Mouse (Mus musculus): ENCODE data around the gene Dennd1b. TPM values are rescaled to one million over a fixed set of nuclear protein-coding genes. Genes with fewer than 3 reads are reported as not detected.

The Dennd1b gene
- polyA plus RNA-seq, 1 experiment from 2014 or later, result 10.7 TPM

GRCm38 (mm10) chr1:139039529-139040230 is 76.4 kb downstream of the Dennd1b start:
- H3K9me3 ChIP-seq (ENCODE audit: control insufficient read depth, low read length), result no peaks in the 10 kb centered on the region
- no peaks in the 10 kb centered on the region for H3K4me1 ChIP-seq (replicated peaks; ENCODE audit: control insufficient read depth, insufficient read depth)
- WGBS, result 75% methylated on average over 7 of the region's 7 CpGs
- no peak for ATAC-seq (ENCODE audit: low FRiP score, low TSS enrichment)
- DNase-seq (ENCODE audit: low spot score), result no peak
- H3K27ac ChIP-seq (replicated peaks), result no peak overlapping the region
- H3K27me3 ChIP-seq (ENCODE audit: control insufficient read depth, insufficient read depth, low read length), result no peaks in the 10 kb centered on the region
- H3K36me3 ChIP-seq (ENCODE audit: control insufficient read depth, insufficient read depth, low read length), result no peaks in the 10 kb centered on the region
- no peak overlapping the region for H3K4me2 ChIP-seq (replicated peaks; ENCODE audit: low read depth)
- TF ChIP-seq EP300 (optimal IDR thresholded peaks at IDR 0.05), result no peak
- TF ChIP-seq CTCF (IDR thresholded peaks at IDR 0.05; ENCODE audit: low read depth), result no peak
- no peak overlapping the region for H3K4me3 ChIP-seq (ENCODE audit: low read depth, low read length)
- no peak overlapping the region for H3K9ac ChIP-seq (ENCODE audit: low read length)

- 32% methylated on average over 6 of the region's 6 CpGs for WGBS
These were observed 85.8 kb downstream of the Dennd1b start for GRCm38 (mm10) chr1:139049075-139049474.

GRCm38 (mm10) chr1:139049881-139050472 is 86.7 kb downstream of the Dennd1b start:
- WGBS, result 55% methylated on average over 11 of the region's 11 CpGs
- H3K27ac ChIP-seq (replicated peaks), result no peak overlapping the region
- H3K9me3 ChIP-seq (ENCODE audit: control insufficient read depth, low read length), result no peaks in the 10 kb centered on the region
- no peak for TF ChIP-seq CTCF (IDR thresholded peaks at IDR 0.05; ENCODE audit: low read depth)
- TF ChIP-seq EP300 (optimal IDR thresholded peaks at IDR 0.05), result no peak
- ATAC-seq (ENCODE audit: low FRiP score, low TSS enrichment) (no peak), DNase-seq (ENCODE audit: low spot score) (no peak)
- no peaks in the 10 kb centered on the region for H3K36me3 ChIP-seq (ENCODE audit: control insufficient read depth, insufficient read depth, low read length)
- no peak overlapping the region for H3K9ac ChIP-seq (ENCODE audit: low read length)
- H3K4me1 ChIP-seq (replicated peaks; ENCODE audit: control insufficient read depth, insufficient read depth), result no peaks in the 10 kb centered on the region
- no peak overlapping the region for H3K4me3 ChIP-seq (ENCODE audit: low read depth, low read length)
- H3K27me3 ChIP-seq (ENCODE audit: control insufficient read depth, insufficient read depth, low read length), result no peaks in the 10 kb centered on the region
- H3K4me2 ChIP-seq (replicated peaks; ENCODE audit: low read depth), result peak overlapping the region; percentile 14; the same call in 1 of the 2 replicates

More at GRCm38 (mm10) chr1:139049075-139049474, 85.8 kb downstream of the Dennd1b start:
- H3K36me3 ChIP-seq (ENCODE audit: control insufficient read depth, insufficient read depth, low read length), result no peaks in the 10 kb centered on the region
- H3K27me3 ChIP-seq (ENCODE audit: control insufficient read depth, insufficient read depth, low read length), result no peaks in the 10 kb centered on the region
- TF ChIP-seq CTCF (IDR thresholded peaks at IDR 0.05; ENCODE audit: low read depth) (no peak), EP300 (optimal IDR thresholded peaks at IDR 0.05) (no peak)
- H3K27ac ChIP-seq (replicated peaks), result no peak overlapping the region
- H3K4me3 ChIP-seq (ENCODE audit: low read depth, low read length), result no peak overlapping the region
- H3K4me2 ChIP-seq (replicated peaks; ENCODE audit: low read depth), result no peak overlapping the region
- H3K9me3 ChIP-seq (ENCODE audit: control insufficient read depth, low read length), result no peaks in the 10 kb centered on the region
- no peaks in the 10 kb centered on the region for H3K4me1 ChIP-seq (replicated peaks; ENCODE audit: control insufficient read depth, insufficient read depth)
- DNase-seq (ENCODE audit: low spot score) (no peak), ATAC-seq (ENCODE audit: low FRiP score, low TSS enrichment) (no peak)
- no peak overlapping the region for H3K9ac ChIP-seq (ENCODE audit: low read length)

- Histone ChIP-seq H3K4me3 (ENCODE audit: low read depth, low read length) (no peak overlapping the region), H3K9me3 (ENCODE audit: control insufficient read depth, low read length) (no peaks in the 10 kb centered on the region), H3K4me1 (replicated peaks; ENCODE audit: control insufficient read depth, insufficient read depth) (no peaks in the 10 kb centered on the region), H3K27ac (replicated peaks) (no peak overlapping the region), H3K4me2 (replicated peaks; ENCODE audit: low read depth) (no peak overlapping the region), H3K36me3 (ENCODE audit: control insufficient read depth, insufficient read depth, low read length) (no peaks in the 10 kb centered on the region), H3K27me3 (ENCODE audit: control insufficient read depth, insufficient read depth, low read length) (no peaks in the 10 kb centered on the region), H3K9ac (ENCODE audit: low read length) (no peak overlapping the region)
- TF ChIP-seq CTCF (IDR thresholded peaks at IDR 0.05; ENCODE audit: low read depth) (no peak), EP300 (optimal IDR thresholded peaks at IDR 0.05) (no peak)
- no peak for ATAC-seq (ENCODE audit: low FRiP score, low TSS enrichment)
- no peak for DNase-seq (ENCODE audit: low spot score)
These were observed 89.8 kb downstream of the Dennd1b start for GRCm38 (mm10) chr1:139053003-139053402.

GRCm38 (mm10) chr1:139060301-139060700 is 97.1 kb downstream of the Dennd1b start:
- no peak for ATAC-seq (ENCODE audit: low FRiP score, low TSS enrichment)
- no peak for DNase-seq (ENCODE audit: low spot score)
- Histone ChIP-seq H3K4me3 (ENCODE audit: low read depth, low read length) (no peak overlapping the region), H3K9ac (ENCODE audit: low read length) (no peak overlapping the region), H3K4me1 (replicated peaks; ENCODE audit: control insufficient read depth, insufficient read depth) (no peaks in the 10 kb centered on the region), H3K9me3 (ENCODE audit: control insufficient read depth, low read length) (no peaks in the 10 kb centered on the region), H3K36me3 (ENCODE audit: control insufficient read depth, insufficient read depth, low read length) (no peaks in the 10 kb centered on the region), H3K4me2 (replicated peaks; ENCODE audit: low read depth) (no peak overlapping the region), H3K27me3 (ENCODE audit: control insufficient read depth, insufficient read depth, low read length) (no peaks in the 10 kb centered on the region), H3K27ac (replicated peaks) (no peak overlapping the region)
- WGBS, result 87% methylated on average over 5 of the region's 5 CpGs
- TF ChIP-seq CTCF (IDR thresholded peaks at IDR 0.05; ENCODE audit: low read depth), result no peak
- TF ChIP-seq EP300 (optimal IDR thresholded peaks at IDR 0.05), result no peak

GRCm38 (mm10) chr1:139064711-139065110 is 101.5 kb downstream of the Dennd1b start:
- H3K27me3 ChIP-seq (ENCODE audit: control insufficient read depth, insufficient read depth, low read length), result no peaks in the 10 kb centered on the region
- ATAC-seq (ENCODE audit: low FRiP score, low TSS enrichment) (no peak), DNase-seq (ENCODE audit: low spot score) (no peak)
- no peaks in the 10 kb centered on the region for H3K36me3 ChIP-seq (ENCODE audit: control insufficient read depth, insufficient read depth, low read length)
- TF ChIP-seq EP300 (optimal IDR thresholded peaks at IDR 0.05) (no peak), CTCF (IDR thresholded peaks at IDR 0.05; ENCODE audit: low read depth) (no peak)
- no peaks in the 10 kb centered on the region for H3K9me3 ChIP-seq (ENCODE audit: control insufficient read depth, low read length)
- H3K27ac ChIP-seq (replicated peaks), result no peak overlapping the region
- no peaks in the 10 kb centered on the region for H3K4me1 ChIP-seq (replicated peaks; ENCODE audit: control insufficient read depth, insufficient read depth)
- no peak overlapping the region for H3K9ac ChIP-seq (ENCODE audit: low read length)
- no peak overlapping the region for H3K4me3 ChIP-seq (ENCODE audit: low read depth, low read length)
- WGBS, result 65% methylated on average over 2 of the region's 2 CpGs
- no peak overlapping the region for H3K4me2 ChIP-seq (replicated peaks; ENCODE audit: low read depth)
